Mouse (Mus musculus) left cerebral cortex, adult 9 months (tissue): ENCODE data around the gene Raf1.
A peak's percentile ranks its signal among the peaks of the same experiment; 100 is the strongest.
"Not testable (repeated sequence)": the region's sequence is repeated elsewhere in the genome, so short reads cannot be mapped to it uniquely, and the experiment has no call there.

Experiments used
- DNase-seq, 2 experiments: peaks; one replicate each; pipeline ENCODE4 v3.0.0; 2022; ENCODE audit warnings: low spot score in 2 of 2

Raf1 gene

DNA sequence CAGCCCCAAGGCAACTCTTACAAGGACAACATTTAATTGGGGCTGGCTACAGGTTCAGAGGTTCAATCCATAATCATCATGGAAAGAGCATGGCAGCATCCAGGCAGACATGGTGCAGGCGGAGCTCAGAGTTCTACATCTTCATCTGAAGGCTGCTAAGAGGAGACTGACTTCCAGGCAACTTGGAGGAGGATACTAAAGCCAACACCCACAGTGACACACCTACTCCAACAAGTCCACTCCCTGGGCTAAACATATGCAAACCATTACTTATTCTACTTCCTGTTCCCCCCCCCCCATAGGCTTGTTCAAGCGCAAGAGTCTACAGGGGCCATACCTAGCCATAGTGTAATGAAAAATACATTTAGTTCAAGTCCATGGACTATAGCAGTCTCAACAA, 7.8 kb upstream of the Raf1 start:
- no peak for DNase-seq

DNA sequence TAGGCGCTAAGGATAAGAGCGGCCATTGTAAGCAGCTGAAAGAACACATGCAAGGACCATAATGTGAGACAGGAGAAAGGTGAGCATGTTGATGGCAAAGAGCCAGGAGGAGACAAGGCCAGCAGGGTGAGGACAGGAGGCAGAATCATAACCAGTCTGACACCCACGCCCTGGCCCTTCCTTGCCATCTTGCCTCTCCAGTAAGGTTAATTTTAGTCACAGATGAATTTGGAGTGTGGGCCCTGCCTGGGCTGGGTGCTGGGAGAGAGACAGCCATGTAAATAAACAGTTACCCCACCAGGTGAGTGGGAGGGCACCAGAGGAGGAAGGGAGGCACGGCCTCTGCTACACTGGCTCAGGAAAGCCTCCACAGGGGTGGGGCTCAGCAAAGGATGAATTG, 4.6 kb upstream of the Raf1 start:
- DNase-seq = no peak

DNA sequence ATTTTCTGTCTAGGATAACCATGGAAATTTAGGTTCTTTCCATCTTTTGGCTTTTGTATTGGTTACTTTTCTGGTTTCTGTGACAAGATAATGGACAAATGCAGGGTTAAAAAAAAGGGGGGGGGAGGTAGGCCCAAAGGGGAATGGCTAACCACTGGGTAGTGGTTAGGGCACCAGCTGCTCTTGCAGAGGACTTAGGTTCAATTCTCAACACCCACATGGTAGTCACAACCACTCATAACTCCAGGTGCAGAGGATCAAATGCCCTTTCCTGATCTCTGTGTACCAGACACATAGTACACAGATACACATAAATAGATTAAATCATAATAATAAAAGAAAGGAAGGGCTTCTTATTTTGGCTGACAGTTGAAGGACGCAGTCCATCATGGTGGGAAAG, 1.6 kb upstream of the Raf1 start:
- DNase-seq = no peak

DNA sequence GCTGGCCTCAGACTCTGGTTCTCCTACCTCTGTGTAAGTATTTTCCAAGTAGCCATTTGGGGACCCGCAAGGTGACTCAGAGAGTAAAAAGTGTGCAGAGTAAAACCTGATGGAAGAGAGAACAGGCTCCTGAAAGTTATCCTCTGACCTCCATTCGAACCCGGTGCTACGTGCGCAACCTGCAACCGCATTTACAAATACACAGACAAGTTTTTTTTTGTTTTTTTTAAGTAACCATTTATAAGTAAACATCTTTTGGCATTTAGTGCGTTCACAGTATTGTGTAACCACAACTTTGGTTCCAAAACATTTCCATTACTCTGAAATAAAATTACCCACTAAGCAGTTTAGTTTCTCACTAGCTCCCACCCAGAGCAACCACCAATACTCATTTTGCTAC, 1.0 kb upstream of the Raf1 start:
- no peak for DNase-seq

DNA sequence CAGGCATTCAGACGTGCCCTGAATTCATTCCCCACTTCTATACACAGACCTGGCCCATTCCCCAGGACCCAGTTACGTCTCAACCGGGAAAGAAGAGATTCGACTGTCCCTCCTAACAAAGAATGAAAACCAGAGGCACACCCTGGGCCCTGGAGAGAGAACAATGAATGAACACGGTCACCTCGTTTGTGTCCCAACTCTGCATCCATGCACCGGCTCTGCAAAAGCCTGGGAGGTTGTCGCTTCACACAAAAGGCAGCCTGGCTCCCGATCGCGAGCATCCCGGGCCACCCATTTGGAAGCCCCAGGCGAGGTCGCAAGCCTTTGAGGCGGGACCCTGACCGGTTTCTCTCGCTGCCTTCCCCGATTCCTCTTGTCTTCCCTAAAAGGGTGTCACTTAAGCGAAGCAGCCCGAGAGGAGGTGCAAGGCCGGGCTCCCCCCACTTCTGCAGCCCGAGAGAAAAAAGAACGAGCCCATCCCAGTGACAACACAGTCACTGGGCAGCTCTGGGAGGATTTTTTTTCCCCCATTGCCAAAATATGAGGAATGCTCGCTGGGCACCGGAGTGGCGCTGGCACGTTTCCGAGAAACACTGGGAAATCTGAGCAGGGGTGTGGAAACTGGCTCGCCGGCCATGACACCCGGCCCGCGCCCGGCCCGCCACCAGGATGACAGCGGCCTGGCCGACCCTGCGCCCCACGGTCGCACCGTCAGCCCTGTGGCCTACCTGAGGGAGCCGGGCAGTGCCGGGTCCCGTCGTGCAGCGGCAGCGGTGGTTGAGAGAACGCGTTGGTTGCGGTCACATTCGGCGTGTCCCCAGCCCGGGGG, 713 bp downstream of the Raf1 start:
- peak in 1 of 2 experiments; percentile 50 for DNase-seq

DNA sequence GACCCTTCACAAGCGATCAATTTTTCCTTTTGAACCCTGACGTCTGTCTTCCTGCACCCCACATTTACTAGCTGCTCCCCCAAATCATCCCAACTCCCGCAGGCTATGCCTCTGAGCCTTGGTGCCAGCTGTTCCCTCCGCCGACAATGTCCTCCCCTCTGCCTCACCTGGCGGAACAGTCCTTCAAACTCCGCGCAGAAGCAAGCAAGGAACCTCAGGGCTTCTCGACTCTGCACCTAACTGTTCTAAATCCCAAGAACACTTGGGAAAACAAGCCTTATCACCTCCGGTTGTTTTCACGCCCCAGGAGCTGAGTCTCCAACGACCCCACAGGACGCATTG, 1.3 kb downstream of the Raf1 start:
- DNase-seq = no peak

DNA sequence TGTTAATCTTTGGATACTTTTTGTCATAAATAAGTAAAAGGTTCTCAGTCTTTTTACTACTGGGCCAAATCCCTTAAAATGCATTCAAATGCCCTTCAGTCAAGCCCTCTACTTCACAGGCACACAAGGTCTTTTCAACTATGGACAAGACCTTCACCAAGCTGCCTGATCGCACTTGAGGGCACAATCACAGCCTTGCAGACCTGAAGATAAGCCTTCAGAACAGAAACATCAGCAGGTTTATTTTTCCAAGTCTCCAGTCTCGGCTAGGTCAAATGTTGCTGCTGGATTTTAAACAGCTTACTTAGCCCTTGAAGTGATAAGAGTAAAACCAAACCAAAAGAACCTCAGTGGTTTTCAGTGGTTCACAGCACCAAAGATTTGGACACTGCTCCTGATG, 2.1 kb downstream of the Raf1 start:
- DNase-seq = no peak

DNA sequence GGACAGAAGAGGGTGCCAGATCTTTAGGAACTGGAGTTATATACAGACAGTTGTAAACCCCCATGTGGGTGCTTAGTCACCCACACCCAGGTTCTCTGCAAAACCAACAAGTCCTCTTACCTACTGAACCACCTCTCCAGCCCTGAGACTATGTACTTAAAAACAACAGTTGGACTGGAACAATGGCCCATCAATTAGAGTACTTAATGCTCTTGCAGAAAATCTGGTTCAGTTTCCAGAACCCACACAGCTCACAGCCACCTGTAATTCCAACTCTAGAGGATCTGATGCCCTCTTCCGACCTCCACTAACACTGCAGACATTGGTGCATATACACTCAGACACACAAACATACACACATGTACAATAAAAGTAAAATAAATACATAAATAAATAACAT, 3.7 kb downstream of the Raf1 start:
- no peak for DNase-seq

DNA sequence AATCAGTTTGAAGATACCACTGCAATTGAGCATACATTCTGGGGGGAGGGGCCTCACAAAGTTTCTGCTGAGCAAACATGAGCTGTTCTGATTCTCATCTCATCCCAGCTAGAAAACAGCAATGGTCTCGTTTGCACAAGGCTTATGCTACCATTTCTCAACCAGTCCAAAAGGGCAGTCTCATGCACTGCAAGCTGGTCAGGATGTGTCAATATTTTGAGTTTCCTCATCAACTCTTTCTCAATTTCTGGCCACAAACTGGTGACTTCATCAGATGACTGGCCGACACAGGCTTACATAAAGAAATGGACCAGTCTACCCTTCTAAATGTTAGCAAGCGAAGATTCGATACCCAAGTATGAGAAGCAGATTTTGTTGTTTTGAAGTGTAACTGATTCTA, 9.8 kb downstream of the Raf1 start:
- DNase-seq = no peak

DNA sequence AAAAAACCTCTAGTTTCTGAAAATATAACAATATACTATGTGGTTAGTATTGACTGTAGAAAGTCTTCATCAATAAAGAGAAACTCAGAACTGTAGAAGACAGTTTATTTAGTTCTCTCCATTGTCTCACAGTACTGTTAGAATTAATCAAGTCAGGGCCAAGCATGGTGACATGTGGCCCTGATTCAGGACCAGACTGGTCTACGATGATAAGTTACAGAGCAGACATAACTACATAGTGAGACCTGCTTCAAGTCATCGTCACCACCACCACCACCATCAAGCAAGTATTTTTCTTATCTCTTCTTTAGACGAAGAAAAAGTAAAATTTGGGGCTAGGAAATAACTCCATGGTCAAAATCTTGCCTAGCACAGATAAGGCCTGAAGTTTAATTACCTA, 12.2 kb downstream of the Raf1 start:
- DNase-seq = no peak

DNA sequence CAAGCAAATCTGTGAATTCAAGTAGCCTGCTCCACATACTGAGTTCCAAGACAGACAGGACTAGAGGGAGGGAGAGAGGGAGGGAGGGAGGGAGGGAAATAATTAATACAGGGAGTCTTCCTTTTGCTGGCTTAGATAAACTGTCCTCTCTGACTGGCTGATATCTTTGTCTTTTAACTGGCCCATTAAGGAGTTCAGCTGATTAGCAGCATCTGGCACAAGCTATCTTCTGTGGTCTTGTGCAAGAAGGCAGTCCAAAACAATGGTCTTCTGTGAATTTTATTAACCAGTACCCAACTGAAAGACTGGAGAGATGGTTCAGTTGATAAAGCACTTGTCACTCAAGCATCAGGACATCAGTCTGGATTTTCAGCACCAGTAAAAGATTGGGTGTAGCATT, 17.6 kb downstream of the Raf1 start:
- DNase-seq = no peak

DNA sequence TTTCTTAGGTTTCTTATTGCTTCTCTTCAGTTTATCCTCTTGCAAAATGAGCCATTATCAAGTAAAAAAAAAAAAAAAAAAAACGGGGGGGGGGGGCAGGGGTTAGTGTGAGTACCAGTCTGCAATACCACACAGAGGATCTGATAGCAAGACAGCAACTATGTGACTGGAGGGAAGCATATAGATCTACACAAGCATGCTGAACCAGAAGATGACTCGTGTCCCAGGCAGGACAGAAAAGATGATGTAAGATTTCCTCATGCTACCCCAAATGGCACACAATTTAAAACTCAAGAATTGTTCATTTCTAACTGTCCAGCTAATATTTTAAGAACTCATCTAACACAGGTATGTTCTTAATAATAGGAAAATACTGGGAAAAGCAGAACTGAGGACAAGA, 22.5 kb downstream of the Raf1 start:
- DNase-seq = no peak

DNA sequence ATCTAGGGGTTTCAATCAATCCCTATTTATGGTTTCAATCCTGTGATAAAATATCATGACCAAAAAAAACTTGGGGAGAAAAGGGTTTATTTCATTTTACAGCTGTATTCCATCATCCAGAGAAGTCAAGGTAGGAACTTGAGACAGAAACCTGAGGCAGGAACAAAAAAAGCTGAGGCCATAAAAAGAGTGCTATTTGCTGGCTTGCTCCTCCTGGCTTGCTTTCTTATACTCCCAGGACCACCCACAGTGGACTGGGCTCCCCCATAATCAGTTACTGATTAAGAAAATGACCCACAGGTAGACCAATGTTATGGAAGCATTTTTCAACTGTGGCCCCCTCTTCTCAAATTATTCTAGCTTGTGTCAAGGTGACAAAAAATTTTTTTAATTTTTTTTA, 24.7 kb downstream of the Raf1 start:
- DNase-seq = no peak

DNA sequence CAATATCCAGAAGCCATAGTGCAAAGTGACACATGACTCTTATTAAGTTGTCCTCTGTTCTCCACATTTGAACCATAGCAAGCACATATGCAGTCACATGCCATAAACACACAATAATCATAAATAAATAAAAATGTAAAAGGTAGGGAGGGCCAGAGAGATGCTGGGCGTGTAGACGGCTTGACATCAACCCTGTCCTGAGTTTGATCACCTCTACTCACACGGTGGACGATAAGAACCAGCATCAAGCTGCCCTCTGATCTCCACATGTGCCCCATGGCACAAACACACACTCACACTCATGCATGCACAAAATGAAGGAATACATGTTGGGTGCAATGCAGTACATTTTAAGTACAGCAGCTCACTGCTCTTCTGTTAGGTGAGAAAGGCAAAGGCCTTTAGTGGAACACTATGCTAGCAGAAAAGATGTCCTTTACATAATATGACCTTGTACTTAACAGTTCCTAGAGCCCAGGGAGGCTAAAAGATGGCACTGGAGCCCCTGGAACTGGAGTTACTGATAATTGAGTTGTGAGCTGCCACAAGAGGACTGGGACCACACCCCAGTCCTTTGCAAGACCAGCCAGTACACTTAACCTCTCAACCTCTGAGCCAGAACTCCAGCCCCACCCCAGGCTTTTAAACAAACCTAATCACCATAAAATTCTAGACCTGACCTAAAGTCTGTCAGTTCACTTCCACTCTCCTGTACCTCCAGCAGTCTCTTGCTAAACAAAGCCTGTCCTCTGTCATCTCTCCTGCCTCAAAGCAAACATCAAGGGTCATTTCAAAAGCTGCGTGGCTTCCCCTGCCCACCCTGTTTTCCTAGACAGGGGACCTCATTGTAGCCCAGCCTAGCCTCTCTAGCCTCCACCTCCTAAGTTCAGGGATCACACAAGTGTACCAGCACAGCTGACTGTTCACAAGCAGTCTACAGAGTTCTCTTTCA, 25.7 kb downstream of the Raf1 start:
- no peak for DNase-seq

DNA sequence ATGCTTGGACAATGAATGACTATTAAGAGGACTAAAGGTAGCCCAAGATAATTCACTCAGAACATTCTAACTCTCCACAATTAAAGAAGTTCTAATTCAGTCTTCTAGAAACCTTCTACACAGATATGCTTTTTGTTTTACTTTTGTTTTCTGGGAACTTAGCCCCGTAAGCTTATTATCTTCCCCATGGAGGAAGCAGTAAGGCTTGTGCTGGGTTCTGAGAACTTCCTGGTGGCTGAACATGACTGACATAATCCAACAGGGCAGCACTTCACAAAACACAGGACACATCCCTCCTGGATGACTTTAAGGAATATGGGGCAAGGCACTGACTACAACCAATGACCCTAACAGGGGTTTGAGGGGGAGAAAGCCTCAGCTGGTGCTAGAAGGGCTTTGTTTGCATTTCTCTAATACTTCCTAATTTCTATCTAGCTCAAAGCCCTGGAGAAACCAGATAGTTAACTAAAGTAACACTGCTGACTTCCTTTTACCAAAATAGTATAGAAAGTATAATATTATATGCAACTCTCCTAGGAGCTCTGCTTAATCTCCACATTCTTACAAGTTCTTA, 26.6 kb downstream of the Raf1 start:
- no peak for DNase-seq

DNA sequence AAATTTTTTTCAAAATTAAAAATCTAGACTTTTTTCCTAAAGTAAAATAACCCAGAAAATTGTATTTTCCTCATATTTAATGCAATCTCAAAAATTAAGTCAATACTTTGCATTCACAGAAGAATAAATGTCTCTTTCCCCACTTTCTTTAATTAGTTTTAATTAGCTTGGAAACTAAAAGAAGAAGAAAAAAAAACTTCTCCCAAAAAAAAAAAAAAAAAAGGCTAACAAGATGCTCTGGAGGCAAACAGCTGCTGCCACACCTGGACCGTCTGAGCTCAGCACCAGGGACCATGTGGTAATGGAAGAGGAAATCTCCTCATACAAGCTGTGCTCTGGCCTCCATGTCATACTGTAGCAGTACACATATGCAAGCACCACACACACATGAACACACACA, 33.1 kb downstream of the Raf1 start:
- no peak for DNase-seq

DNA sequence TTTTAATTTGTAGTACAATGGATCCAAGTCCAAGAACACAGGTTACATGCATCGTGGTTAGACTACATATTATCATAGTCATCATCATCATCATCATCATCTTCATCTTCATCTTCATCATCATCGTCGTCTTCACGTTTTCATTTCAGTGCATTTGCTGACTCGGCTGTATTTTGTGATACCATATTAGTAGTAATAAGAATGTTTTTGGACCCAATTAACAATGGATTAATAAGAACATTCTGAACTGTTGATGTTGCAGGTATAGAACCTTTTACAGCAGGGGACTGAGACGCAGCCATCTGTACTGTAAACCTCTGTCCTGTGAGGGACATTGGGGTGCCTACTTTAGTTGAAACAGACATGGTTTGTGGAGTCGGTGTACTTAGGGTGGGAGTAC, 38.2 kb downstream of the Raf1 start:
- not testable (repeated sequence) for DNase-seq

DNA sequence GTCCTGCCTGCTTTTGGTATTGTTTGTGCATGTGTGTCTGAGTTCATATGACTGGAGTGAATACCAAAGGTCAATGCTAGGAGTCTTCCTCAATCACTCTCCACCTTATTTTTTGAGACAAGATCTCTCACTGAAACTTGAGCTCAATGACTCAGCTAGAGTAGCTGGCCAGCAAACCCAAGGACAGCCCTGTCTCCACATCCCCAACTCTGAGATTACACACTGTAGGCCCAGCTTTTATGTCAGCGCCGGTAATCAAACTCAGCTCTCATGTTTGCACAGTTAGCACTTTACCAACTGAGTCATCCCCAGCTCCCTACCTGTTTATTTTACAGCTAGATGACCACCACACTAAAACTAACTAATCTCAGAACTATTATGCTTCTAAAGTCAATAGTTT, 42.4 kb downstream of the Raf1 start:
- no peak for DNase-seq

DNA sequence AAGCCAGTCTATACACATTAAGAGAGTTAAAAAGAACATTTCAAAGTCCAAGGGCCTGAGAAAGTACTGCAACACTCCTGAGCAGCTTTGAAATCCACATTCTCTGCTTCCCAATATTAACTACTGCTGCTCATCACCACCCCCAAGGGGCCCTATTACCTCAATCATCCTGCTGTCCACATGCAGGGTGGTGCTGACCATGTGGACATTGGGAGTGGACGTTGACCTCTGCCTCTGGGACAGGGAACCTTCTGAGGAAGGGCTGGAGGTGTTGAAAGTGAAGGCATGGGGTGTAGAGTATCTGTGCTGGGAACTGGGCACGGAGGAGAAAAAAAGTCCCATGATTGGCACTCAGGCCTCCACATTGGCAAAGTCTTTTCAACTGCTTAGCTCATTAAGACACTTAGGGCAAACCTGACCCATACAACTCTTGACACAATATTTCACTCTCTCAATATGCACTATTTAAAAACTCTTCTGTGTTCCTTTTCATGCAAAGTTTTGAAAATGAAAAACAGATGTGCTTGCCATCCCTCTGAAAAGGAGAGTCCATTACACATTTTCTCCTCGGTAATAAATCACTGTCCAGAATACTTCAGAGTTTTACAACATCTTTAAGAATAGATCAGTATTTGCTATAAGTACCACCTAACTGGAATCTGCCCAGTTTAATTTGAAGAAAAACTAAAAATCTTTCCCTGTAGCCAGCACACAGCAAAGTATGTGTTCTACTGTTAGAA, 45.2 kb downstream of the Raf1 start:
- no peak for DNase-seq

DNA sequence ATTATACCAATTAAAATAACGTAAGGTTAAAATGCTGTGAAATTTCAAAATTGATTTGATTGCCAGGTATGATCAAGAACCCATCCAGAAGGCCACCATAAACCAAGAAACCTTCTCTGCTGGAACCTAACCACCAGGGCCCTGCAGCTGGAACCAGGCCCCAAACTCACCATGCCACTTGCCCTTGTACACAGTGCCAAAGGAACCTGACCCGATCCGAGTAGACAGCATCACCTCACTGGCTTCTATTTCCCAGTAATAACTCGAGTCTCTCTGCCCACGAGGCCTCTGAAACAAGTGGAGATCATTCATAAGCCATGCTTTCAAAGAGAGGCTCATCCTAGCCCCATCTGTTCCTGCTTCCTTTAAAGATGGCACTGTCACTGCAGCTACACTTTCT, 50.3 kb downstream of the Raf1 start:
- no peak for DNase-seq

DNA sequence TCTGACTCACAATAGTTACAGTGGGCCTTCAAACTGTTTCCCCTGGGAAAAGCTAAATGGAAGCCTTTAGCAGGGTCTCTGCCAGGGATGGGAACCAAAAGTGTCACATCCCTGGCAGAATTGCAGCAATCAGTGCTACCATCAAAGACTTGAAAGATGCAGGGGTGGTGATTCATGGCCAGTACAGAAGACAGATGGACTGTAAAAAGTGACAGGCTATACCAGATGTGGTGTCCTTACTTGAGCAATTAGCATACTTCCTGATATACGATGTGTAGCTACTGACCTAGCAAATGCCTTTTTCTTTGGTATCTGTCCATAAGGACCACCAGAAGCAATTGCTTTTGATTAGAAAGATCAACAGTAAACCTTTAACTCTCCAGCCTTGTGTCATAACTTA, 55.5 kb downstream of the Raf1 start:
- DNase-seq = no peak

DNA sequence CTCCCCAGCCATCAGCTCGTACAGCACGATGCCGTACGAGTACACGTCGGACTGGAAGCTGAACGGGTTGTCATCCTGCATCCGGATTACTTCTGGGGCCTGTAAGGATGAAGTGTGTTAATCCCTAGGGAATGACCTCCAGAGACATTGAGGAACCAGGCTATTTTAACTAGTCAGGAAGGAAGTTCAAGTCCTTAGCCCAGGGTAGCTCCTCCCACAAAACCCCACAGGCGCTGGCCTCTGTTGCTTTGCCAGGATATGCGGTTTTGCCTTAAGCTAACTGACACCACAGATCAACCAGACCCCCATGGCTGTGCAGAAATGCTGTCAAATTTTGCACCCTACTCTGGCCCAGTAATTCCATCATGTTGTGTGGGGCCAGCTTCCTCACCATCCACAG, 56.6 kb downstream of the Raf1 start:
- DNase-seq = no peak
